Mouse (Mus musculus) retina, postnatal 7 days (tissue): Measurements from ENCODE around the gene Sptbn4.

Experiments
- DNase-seq: peaks from one replicate; pipeline ENCODE4 v3.0.0-alpha.2; 2012; ENCODE audit warnings: low read depth, low spot score

Gene Sptbn4

GRCm38 (mm10) chr7:27474490-27474954 is 27.0 kb upstream of the Sptbn4 start:
- DNase-seq = peak; percentile 95

- no peak for DNase-seq
Observed at GRCm38 (mm10) chr7:27473835-27474489, 26.5 kb upstream of the Sptbn4 start.

GRCm38 (mm10) chr7:27473156-27473834 is 25.8 kb upstream of the Sptbn4 start, which contains the start of gene Sertad3:
Sertad3 (plus strand) TSS chr7:27473768.
- DNase-seq = peak; percentile 94

GRCm38 (mm10) chr7:27472596-27472995 is 25.1 kb upstream of the Sptbn4 start:
- no peak for DNase-seq

GRCm38 (mm10) chr7:27471390-27472120 is 24.1 kb upstream of the Sptbn4 start:
- DNase-seq = no peak

GRCm38 (mm10) chr7:27467648-27468047 is 20.2 kb upstream of the Sptbn4 start:
- DNase-seq = no peak

- no peak for DNase-seq
Observed at GRCm38 (mm10) chr7:27460477-27460876, 13.0 kb upstream of the Sptbn4 start.

GRCm38 (mm10) chr7:27459640-27460039 is 12.2 kb upstream of the Sptbn4 start:
- no peak for DNase-seq

- no peak for DNase-seq
Observed at GRCm38 (mm10) chr7:27458614-27459013, 11.1 kb upstream of the Sptbn4 start.

- DNase-seq = no peak
Observed at GRCm38 (mm10) chr7:27455273-27455672, 7.8 kb upstream of the Sptbn4 start.

- no peak for DNase-seq
Observed at GRCm38 (mm10) chr7:27454461-27455121, 7.1 kb upstream of the Sptbn4 start.

GRCm38 (mm10) chr7:27452206-27452770 is 4.8 kb upstream of the Sptbn4 start:
- no peak for DNase-seq

- no peak for DNase-seq
Observed at GRCm38 (mm10) chr7:27451359-27451758, 3.9 kb upstream of the Sptbn4 start.

GRCm38 (mm10) chr7:27449256-27449862 is 1.9 kb upstream of the Sptbn4 start:
- no peak for DNase-seq

GRCm38 (mm10) chr7:27448421-27449206 is 1.1 kb upstream of the Sptbn4 start:
- no peak for DNase-seq

- DNase-seq = no peak
Observed at GRCm38 (mm10) chr7:27446521-27447418, 716 bp downstream of the Sptbn4 start.

- no peak for DNase-seq
Observed at GRCm38 (mm10) chr7:27446051-27446450, 1.4 kb downstream of the Sptbn4 start.

GRCm38 (mm10) chr7:27440014-27440413 is 7.5 kb downstream of the Sptbn4 start:
- DNase-seq = no peak

- DNase-seq = no peak
Observed at GRCm38 (mm10) chr7:27437544-27437943, 9.9 kb downstream of the Sptbn4 start.
